Mouse (Mus musculus) midbrain, embryonic 10.5 days (tissue): ENCODE measurements around the gene Wdr83os. TPM values are rescaled to one million over a fixed set of nuclear protein-coding genes. Genes with fewer than 3 reads are reported as not detected.

Experiments
- DNase-seq: peaks from one replicate; pipeline ENCODE4 v3.0.0-alpha.2; 2017; ENCODE audit warnings: low spot score
- H3K27ac ChIP-seq: fragments of 300-500 bp; sonication (generic); replicated peaks from 2 replicates; pipeline ENCODE4 v1.5.1; 2016; ENCODE audit warnings: mild to moderate bottlenecking
- H3K27me3 ChIP-seq: fragments of 300-500 bp; sonication (generic); 2 replicates; pipeline ENCODE4 v1.6.1; 2016; ENCODE audit warnings: low read depth, mild to moderate bottlenecking; ENCODE audit not compliant: poor library complexity, severe bottlenecking
- H3K36me3 ChIP-seq: fragments of 300-500 bp; sonication (generic); 2 replicates; pipeline ENCODE4 v1.6.1; 2016; ENCODE audit warnings: mild to moderate bottlenecking, moderate library complexity
- H3K4me1 ChIP-seq: fragments of 300-500 bp; sonication (generic); 2 replicates; pipeline ENCODE4 v1.6.1; 2016
- H3K4me3 ChIP-seq: fragments of 300-500 bp; sonication (generic); 2 replicates; pipeline ENCODE4 v1.5.1; 2016; ENCODE audit warnings: mild to moderate bottlenecking, moderate library complexity
- H3K9me3 ChIP-seq: fragments of 300-500 bp; sonication (generic); replicated peaks from 2 replicates; pipeline ENCODE4 v1.6.1; 2016; ENCODE audit warnings: mild to moderate bottlenecking
- WGBS: fragments of 180-500 bp; shearing (Covaris S2); methylation state at CpG from one replicate; pipeline ENCODE4 v1.1.7; 2016; 5-methylcytosine and 5-hydroxymethylcytosine counted together
- polyA plus RNA-seq: library from polyadenylated mRNA; unstranded; fragments of >200 nt; fragmentation: Nextera tagmentation; extraction: Ambion mirVana; gene quantifications from 2 replicates; pipeline ENCODE4 v1.2.1, GENCODE M21; 2016

Gene Wdr83os
- 133 and 142 TPM in 2 replicates for polyA plus RNA-seq

GRCm38 (mm10) chr8:85080532-85081215 is at the start of gene Wdr83os:
Gene Wdr83os, plus strand, starts transcription at chr8:85080740.
- WGBS = under 1% methylated on average over 30 of the region's 30 CpGs
- H3K27me3 ChIP-seq = no peaks in the 10 kb centered on the region
- H3K36me3 ChIP-seq = peaks cover 41% of the 10 kb centered on the region
- H3K4me1 ChIP-seq = peaks cover 44% of the 10 kb centered on the region
- no peaks in the 10 kb centered on the region for H3K9me3 ChIP-seq
- peak within 1 kb of the TSS; percentile 88 for H3K27ac ChIP-seq
- peak within 1 kb of the TSS; percentile 76 for H3K4me3 ChIP-seq
- peak; percentile 71 for DNase-seq

GRCm38 (mm10) chr8:85032622-85033311 is 47.8 kb upstream of the Wdr83os start:
- DNase-seq = no peak
- H3K4me1 ChIP-seq = peaks cover 37% of the 10 kb centered on the region
- 88% methylated on average over 4 of the region's 4 CpGs for WGBS
- H3K9me3 ChIP-seq = no peaks in the 10 kb centered on the region
- H3K27me3 ChIP-seq = no peaks in the 10 kb centered on the region
- peaks cover 57% of the 10 kb centered on the region for H3K36me3 ChIP-seq
- H3K27ac ChIP-seq = no peak overlapping the region
- no peak overlapping the region for H3K4me3 ChIP-seq

GRCm38 (mm10) chr8:85033867-85034266 is 46.7 kb upstream of the Wdr83os start:
- peaks cover 37% of the 10 kb centered on the region for H3K4me1 ChIP-seq
- H3K27ac ChIP-seq = no peak overlapping the region
- H3K27me3 ChIP-seq = no peaks in the 10 kb centered on the region
- H3K4me3 ChIP-seq = no peak overlapping the region
- DNase-seq = no peak
- H3K36me3 ChIP-seq = peaks cover 53% of the 10 kb centered on the region
- 71% methylated on average over 1 of the region's 1 CpGs for WGBS
- no peaks in the 10 kb centered on the region for H3K9me3 ChIP-seq

- WGBS = 4% methylated on average over 13 of the region's 13 CpGs
- peak; percentile 75 for DNase-seq
- H3K9me3 ChIP-seq = no peaks in the 10 kb centered on the region
- H3K4me3 ChIP-seq = peak overlapping the region; percentile 76
- H3K36me3 ChIP-seq = peaks cover 49% of the 10 kb centered on the region
- 0 out of 2 replicates have a peak overlapping the region, but pooled peaks have one; percentile 17 for H3K27ac ChIP-seq
- peaks cover 38% of the 10 kb centered on the region for H3K4me1 ChIP-seq
- no peaks in the 10 kb centered on the region for H3K27me3 ChIP-seq
Observed at GRCm38 (mm10) chr8:85034764-85035163, 45.8 kb upstream of the Wdr83os start.

- H3K27ac ChIP-seq = peak overlapping the region; percentile 99
- peaks cover 49% of the 10 kb centered on the region for H3K36me3 ChIP-seq
- 8% methylated on average over 12 of the region's 12 CpGs for WGBS
- no peaks in the 10 kb centered on the region for H3K9me3 ChIP-seq
- H3K4me3 ChIP-seq = peak overlapping the region; percentile 76
- no peaks in the 10 kb centered on the region for H3K27me3 ChIP-seq
- peaks cover 38% of the 10 kb centered on the region for H3K4me1 ChIP-seq
- no peak for DNase-seq
Observed at GRCm38 (mm10) chr8:85035165-85035727, 45.3 kb upstream of the Wdr83os start.

GRCm38 (mm10) chr8:85035728-85036310 is 44.7 kb upstream of the Wdr83os start:
- H3K27me3 ChIP-seq = no peaks in the 10 kb centered on the region
- 1% methylated on average over 15 of the region's 15 CpGs for WGBS
- DNase-seq = peak; percentile 40

GRCm38 (mm10) chr8:85036381-85036717 is 44.2 kb upstream of the Wdr83os start:
- no peaks in the 10 kb centered on the region for H3K9me3 ChIP-seq
- H3K27ac ChIP-seq = peak overlapping the region; percentile 99
- H3K4me3 ChIP-seq = peak overlapping the region; percentile 76
- 0% methylated on average over 9 of the region's 9 CpGs for WGBS
- H3K4me1 ChIP-seq = peaks cover 38% of the 10 kb centered on the region
- peaks cover 50% of the 10 kb centered on the region for H3K36me3 ChIP-seq
- no peaks in the 10 kb centered on the region for H3K27me3 ChIP-seq
- no peak for DNase-seq

More at GRCm38 (mm10) chr8:85035728-85036310, 44.7 kb upstream of the Wdr83os start:
- Histone ChIP-seq H3K4me3 (peak overlapping the region; percentile 76), H3K36me3 (peaks cover 49% of the 10 kb centered on the region), H3K27ac (peak overlapping the region; percentile 99), H3K4me1 (peaks cover 38% of the 10 kb centered on the region), H3K9me3 (no peaks in the 10 kb centered on the region)

- H3K9me3 ChIP-seq = no peaks in the 10 kb centered on the region
- H3K4me1 ChIP-seq = peaks cover 38% of the 10 kb centered on the region
- peak within 1 kb of the TSS; percentile 76 for H3K4me3 ChIP-seq
- peak; percentile 90 for DNase-seq
- H3K36me3 ChIP-seq = peaks cover 50% of the 10 kb centered on the region
- no peaks in the 10 kb centered on the region for H3K27me3 ChIP-seq
- WGBS = under 1% methylated on average over 58 of the region's 59 CpGs
- peak within 1 kb of the TSS; percentile 99 for H3K27ac ChIP-seq
Observed at GRCm38 (mm10) chr8:85036718-85037365, 43.7 kb upstream of the Wdr83os start, which contains the start of gene Tnpo2. Gene Tnpo2, plus strand, starts transcription at chr8:85036915.

- WGBS = under 1% methylated on average over 14 of the region's 14 CpGs
- DNase-seq = no peak
- peak overlapping the region; percentile 99 for H3K27ac ChIP-seq
Observed at GRCm38 (mm10) chr8:85037366-85037680, 43.2 kb upstream of the Wdr83os start.

GRCm38 (mm10) chr8:85037681-85038531 is 42.6 kb upstream of the Wdr83os start:
- Histone ChIP-seq H3K9me3 (no peaks in the 10 kb centered on the region), H3K4me3 (peak overlapping the region; percentile 76), H3K27ac (peak overlapping the region; percentile 99), H3K4me1 (peaks cover 38% of the 10 kb centered on the region), H3K27me3 (no peaks in the 10 kb centered on the region), H3K36me3 (peaks cover 50% of the 10 kb centered on the region)
- 1% methylated on average over 57 of the region's 57 CpGs for WGBS
- DNase-seq = peak; percentile 68

More at GRCm38 (mm10) chr8:85037366-85037680, 43.2 kb upstream of the Wdr83os start:
- H3K4me3 ChIP-seq = peak overlapping the region; percentile 76
- no peaks in the 10 kb centered on the region for H3K27me3 ChIP-seq
- H3K4me1 ChIP-seq = peaks cover 38% of the 10 kb centered on the region
- no peaks in the 10 kb centered on the region for H3K9me3 ChIP-seq
- peaks cover 50% of the 10 kb centered on the region for H3K36me3 ChIP-seq

GRCm38 (mm10) chr8:85043619-85044018 is 36.9 kb upstream of the Wdr83os start:
- no peak for DNase-seq
- Histone ChIP-seq H3K36me3 (peaks cover 93% of the 10 kb centered on the region), H3K4me1 (peaks cover 10% of the 10 kb centered on the region), H3K9me3 (no peaks in the 10 kb centered on the region), H3K27me3 (no peaks in the 10 kb centered on the region), H3K27ac (no peak overlapping the region), H3K4me3 (no peak overlapping the region)
- whole genome bisulfite sequencing = 93% methylated on average over 6 of the region's 6 CpGs
